Mouse (Mus musculus): ENCODE results near the gene Gm12185.
"Not testable (repeated sequence)": the region's sequence is repeated elsewhere in the genome, so short reads cannot be mapped to it uniquely, and the experiment has no call there.

DNA sequence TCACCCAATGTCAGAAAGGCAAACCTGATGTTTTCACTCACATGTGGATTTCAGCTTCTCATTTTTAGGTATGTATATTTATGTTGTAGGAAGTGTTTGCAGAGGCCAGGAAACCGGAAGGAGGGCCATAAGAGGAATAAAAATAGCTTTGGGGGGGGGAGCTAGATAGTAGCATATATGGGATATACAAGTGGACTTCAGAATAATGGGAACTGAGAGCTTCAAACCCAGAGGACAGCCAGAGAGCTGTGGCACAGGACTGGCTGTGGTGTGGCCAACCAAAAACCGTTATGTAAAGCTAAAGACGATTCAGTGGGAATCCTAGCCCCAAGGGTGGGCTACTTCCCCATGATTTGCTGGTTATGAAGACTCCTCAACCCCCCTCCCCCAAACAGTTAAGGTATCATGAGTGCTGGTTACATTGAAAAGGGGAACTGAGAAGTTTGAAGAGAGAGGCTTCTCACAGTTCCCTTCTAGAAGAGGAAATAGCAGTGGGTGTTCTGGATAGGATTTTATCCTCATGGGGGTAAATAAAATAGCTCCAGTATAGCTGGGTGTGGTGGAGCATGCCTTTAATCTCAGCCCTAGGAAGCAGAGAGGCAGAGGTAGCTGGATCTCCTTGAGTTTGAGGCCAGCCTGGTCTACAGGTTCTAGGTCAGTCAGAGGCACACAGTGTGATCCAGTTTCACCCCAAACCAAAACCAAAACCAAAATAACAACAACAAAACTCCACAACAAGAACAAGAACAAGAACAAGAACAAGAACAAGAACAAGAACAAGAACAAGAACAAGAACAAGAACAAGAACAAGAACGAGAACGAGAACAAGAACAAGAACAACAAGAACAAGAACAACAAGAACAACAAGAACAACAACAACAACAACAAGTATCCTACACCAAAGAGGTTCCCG, 91.1 kb downstream of the Gm12185 start:
- TF ChIP-seq GATA1 (IDR thresholded peaks at IDR 0.05; ENCODE audit: borderline replicate concordance, low read length); FLI1 (IDR thresholded peaks at IDR 0.05; ENCODE audit: low read length): not testable (repeated sequence)

Measured in megakaryocyte, embryonic 14.5 days (primary cell).